Mouse (Mus musculus) hindbrain, embryonic 10.5 days (tissue): Measurements from ENCODE around the gene Dennd5a. TPM values are rescaled to one million over a fixed set of nuclear protein-coding genes. Genes with fewer than 3 reads are reported as not detected.
"Not testable (repeated sequence)": the region's sequence is repeated elsewhere in the genome, so short reads cannot be mapped to it uniquely, and the experiment has no call there.

ENCODE experiments used
- DNase-seq: peaks from one replicate; pipeline ENCODE4 v3.0.0-alpha.2; 2017; ENCODE audit warnings: low spot score
- H3K27ac ChIP-seq: fragments of 300-500 bp; sonication (generic); 2 replicates; pipeline ENCODE4 v1.5.1; 2016; ENCODE audit warnings: mild to moderate bottlenecking, moderate library complexity
- H3K27me3 ChIP-seq: fragments of 300-500 bp; sonication (generic); 2 replicates; pipeline ENCODE4 v1.6.1; 2016; ENCODE audit warnings: mild to moderate bottlenecking; ENCODE audit not compliant: poor library complexity, insufficient read depth, severe bottlenecking
- H3K36me3 ChIP-seq: fragments of 300-500 bp; sonication (generic); 2 replicates; pipeline ENCODE4 v1.6.1; 2016; ENCODE audit warnings: mild to moderate bottlenecking, moderate library complexity
- H3K4me1 ChIP-seq: fragments of 300-500 bp; sonication (generic); replicated peaks from 2 replicates; pipeline ENCODE4 v1.6.1; 2016; ENCODE audit warnings: mild to moderate bottlenecking
- H3K4me3 ChIP-seq: fragments of 300-500 bp; sonication (generic); 2 replicates; pipeline ENCODE4 v1.5.1; 2016; ENCODE audit warnings: mild to moderate bottlenecking, moderate library complexity
- H3K9me3 ChIP-seq: fragments of 300-500 bp; sonication (generic); 2 replicates; pipeline ENCODE4 v1.6.1; 2016; ENCODE audit warnings: mild to moderate bottlenecking, moderate library complexity
- WGBS: fragments of 180-500 bp; shearing (Covaris S2); methylation state at CpG from one replicate; pipeline ENCODE4 v1.1.7; 2016; 5-methylcytosine and 5-hydroxymethylcytosine counted together
- polyA plus RNA-seq: library from polyadenylated mRNA; unstranded; fragments of >200 nt; fragmentation: Nextera tagmentation; extraction: Ambion mirVana; gene quantifications from 2 replicates; pipeline ENCODE4 v1.2.1, GENCODE M21; 2016

Dennd5a gene
- polyA plus RNA-seq, 1 experiment from 2014 or later: 28.8 TPM

DNA sequence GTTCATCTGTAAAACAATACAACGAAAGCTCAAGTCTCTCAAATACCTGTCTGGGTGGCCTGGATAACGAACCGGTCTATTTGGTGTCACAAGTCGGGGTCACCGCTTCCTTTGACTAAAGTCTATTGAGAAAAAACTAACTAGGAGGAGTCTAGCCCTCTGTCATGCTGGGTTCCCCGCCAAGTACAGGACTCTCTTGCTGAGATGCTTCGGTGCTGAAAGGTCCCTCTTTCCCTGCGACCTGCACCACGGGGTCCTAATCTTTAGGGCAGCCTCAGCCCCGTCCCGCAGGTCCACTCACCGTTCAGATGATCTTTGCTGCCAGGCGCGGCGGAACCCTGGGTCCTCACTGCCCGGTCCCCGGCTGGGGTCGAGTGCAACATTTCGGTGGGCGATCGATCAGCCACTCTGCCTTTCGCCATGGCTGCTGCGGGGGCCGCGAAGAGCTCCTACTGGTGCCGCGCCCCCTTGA lies 25.4 kb upstream of the Dennd5a start:
- peaks cover 28% of the 10 kb centered on the region for H3K36me3 ChIP-seq
- no peak for DNase-seq
- peak overlapping the region; percentile 89 for H3K27ac ChIP-seq
- under 1% methylated on average over 27 of the region's 27 CpGs for WGBS
- no peaks in the 10 kb centered on the region for H3K27me3 ChIP-seq
- no peaks in the 10 kb centered on the region for H3K9me3 ChIP-seq
- H3K4me3 ChIP-seq: peak overlapping the region; percentile 76
- peaks cover 15% of the 10 kb centered on the region for H3K4me1 ChIP-seq

- Histone ChIP-seq H3K36me3 (peaks cover 39% of the 10 kb centered on the region), H3K4me3 (peak overlapping the region; percentile 76; the same call in 1 of the 2 replicates), H3K4me1 (peaks cover 15% of the 10 kb centered on the region)
- H3K27me3 ChIP-seq, DNase-seq, H3K27ac ChIP-seq, H3K9me3 ChIP-seq: not testable (repeated sequence)
- WGBS: 81% methylated on average over 5 of the region's 5 CpGs
Observed at GRCm38 (mm10) chr7:109984608-109985007, 24.3 kb upstream of the Dennd5a start.

DNA sequence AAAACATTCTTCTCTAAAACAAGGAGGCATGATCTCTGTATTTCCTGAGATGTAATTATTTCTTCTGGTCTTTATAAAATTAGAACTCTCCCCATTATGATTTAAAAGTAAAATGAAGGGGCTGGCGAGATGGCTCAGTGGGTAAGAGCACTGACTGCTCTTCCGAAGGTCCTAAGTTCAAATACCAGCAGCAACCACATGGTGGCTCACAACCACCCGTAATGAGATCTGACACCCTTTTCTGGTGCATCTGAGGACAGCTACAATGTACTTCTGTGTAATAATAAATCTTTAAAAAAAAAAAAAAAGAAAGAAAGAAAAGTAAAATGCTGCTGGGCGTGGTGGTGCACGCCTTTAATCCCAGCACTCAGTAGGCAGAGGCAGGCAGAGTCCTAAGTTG lies 16.9 kb upstream of the Dennd5a start:
- H3K4me3 ChIP-seq, H3K4me1 ChIP-seq, H3K9me3 ChIP-seq, H3K27ac ChIP-seq, DNase-seq, H3K27me3 ChIP-seq: not testable (repeated sequence)
- WGBS: 71% methylated on average over 5 of the region's 5 CpGs
- peaks cover 77% of the 10 kb centered on the region for H3K36me3 ChIP-seq

- peaks cover 68% of the 10 kb centered on the region for H3K36me3 ChIP-seq
- H3K27me3 ChIP-seq: no peaks in the 10 kb centered on the region
- no peaks in the 10 kb centered on the region for H3K4me1 ChIP-seq
- no peaks in the 10 kb centered on the region for H3K9me3 ChIP-seq
- 93% methylated on average over 6 of the region's 6 CpGs for WGBS
- no peak overlapping the region for H3K27ac ChIP-seq
- DNase-seq: no peak
- H3K4me3 ChIP-seq: no peak overlapping the region
Observed at GRCm38 (mm10) chr7:109975966-109976715, 15.9 kb upstream of the Dennd5a start.

DNA sequence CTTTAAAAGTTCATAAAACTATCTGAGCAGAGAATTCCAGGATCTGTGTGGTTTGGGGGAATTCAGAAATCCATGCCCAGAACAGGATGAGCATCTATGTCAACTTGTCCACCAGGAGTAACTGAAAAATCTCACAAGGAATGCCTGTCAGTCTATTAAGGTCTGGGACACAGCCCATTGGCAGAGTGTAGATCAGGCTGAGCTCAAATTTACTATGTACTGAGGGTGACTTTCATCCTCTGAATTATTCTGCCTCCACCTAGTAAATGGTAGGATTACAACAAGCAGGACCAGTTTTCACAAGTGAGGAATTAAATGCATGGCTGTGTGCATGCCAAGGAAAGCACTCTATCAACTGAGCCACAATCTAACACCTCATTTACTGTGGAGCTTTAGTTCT lies 9.3 kb upstream of the Dennd5a start:
- peaks cover 16% of the 10 kb centered on the region for H3K4me1 ChIP-seq
- DNase-seq: no peak
- H3K9me3 ChIP-seq: no peaks in the 10 kb centered on the region
- no peak overlapping the region for H3K4me3 ChIP-seq
- H3K27me3 ChIP-seq: no peaks in the 10 kb centered on the region
- H3K36me3 ChIP-seq: peaks cover 12% of the 10 kb centered on the region
- H3K27ac ChIP-seq: no peak overlapping the region

- H3K27ac ChIP-seq: no peak overlapping the region; the same call in 1 of the 2 replicates
- 23% methylated on average over 2 of the region's 2 CpGs for WGBS
- DNase-seq: peak; percentile 22
Observed at GRCm38 (mm10) chr7:109968924-109969450, 8.7 kb upstream of the Dennd5a start.

GRCm38 (mm10) chr7:109967805-109968579 lies 7.7 kb upstream of the Dennd5a start:
- H3K4me3 ChIP-seq: no peak overlapping the region
- WGBS: 79% methylated on average over 11 of the region's 11 CpGs
- no peaks in the 10 kb centered on the region for H3K27me3 ChIP-seq
- H3K4me1 ChIP-seq: peaks cover 16% of the 10 kb centered on the region
- no peak for DNase-seq
- H3K36me3 ChIP-seq: peaks cover 6% of the 10 kb centered on the region
- H3K9me3 ChIP-seq: no peaks in the 10 kb centered on the region
- peak overlapping the region; percentile 40 for H3K27ac ChIP-seq

More at GRCm38 (mm10) chr7:109968924-109969450, 8.7 kb upstream of the Dennd5a start:
- H3K27me3 ChIP-seq: no peaks in the 10 kb centered on the region
- peaks cover 16% of the 10 kb centered on the region for H3K4me1 ChIP-seq
- peaks cover 11% of the 10 kb centered on the region for H3K36me3 ChIP-seq
- H3K9me3 ChIP-seq: no peaks in the 10 kb centered on the region
- no peak overlapping the region for H3K4me3 ChIP-seq

DNA sequence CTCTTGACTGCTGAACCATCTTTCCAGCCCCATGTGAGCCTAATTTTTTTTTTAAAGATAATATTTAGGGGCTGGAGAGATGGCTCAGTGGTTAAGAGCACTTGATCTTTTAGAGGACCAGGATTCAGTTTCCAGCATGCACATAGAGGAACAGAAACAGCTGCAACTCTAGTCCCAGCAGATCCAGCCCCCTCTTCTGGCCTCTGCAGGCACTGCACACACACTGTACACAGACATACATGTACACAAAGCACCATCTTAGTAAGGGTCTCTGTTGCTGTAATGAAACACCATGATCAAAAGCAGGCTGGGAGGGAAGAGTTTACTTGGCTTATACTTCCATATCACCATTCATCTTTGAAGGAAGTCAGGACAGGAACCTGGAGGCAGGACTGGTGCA lies 5.4 kb upstream of the Dennd5a start:
- Histone ChIP-seq H3K9me3 (no peaks in the 10 kb centered on the region), H3K36me3 (no peaks in the 10 kb centered on the region), H3K4me3 (no peak overlapping the region), H3K27me3 (no peaks in the 10 kb centered on the region), H3K27ac (no peak overlapping the region), H3K4me1 (peaks cover 20% of the 10 kb centered on the region)
- no peak for DNase-seq

GRCm38 (mm10) chr7:109963707-109964106 lies 3.4 kb upstream of the Dennd5a start:
- H3K27me3 ChIP-seq: no peaks in the 10 kb centered on the region
- H3K27ac ChIP-seq: no peak overlapping the region
- H3K9me3 ChIP-seq: no peaks in the 10 kb centered on the region
- peaks cover 25% of the 10 kb centered on the region for H3K4me1 ChIP-seq
- H3K36me3 ChIP-seq: no peaks in the 10 kb centered on the region
- no peak overlapping the region for H3K4me3 ChIP-seq
- no peak for DNase-seq
- 94% methylated on average over 4 of the region's 4 CpGs for WGBS

DNA sequence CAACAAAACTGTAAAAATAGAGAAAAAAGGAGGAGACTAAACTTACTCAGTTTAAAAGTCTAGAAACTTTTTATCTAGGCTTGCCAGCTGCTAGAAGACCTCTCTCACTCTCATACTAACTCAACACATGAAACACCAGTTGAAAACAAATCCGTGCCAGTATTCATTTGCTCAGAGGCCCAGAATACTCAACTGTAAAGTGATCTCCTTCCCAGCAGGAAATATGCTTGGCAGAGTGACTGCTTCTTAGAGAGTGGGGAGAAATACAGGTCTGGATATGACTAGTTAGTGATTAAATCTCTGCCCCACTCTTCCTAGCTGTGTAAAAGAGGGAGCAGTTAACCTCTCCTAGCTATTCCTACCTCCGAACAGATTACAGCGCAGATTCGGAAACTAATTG lies 2.3 kb upstream of the Dennd5a start:
- Histone ChIP-seq H3K4me1 (peaks cover 27% of the 10 kb centered on the region), H3K27ac (no peak overlapping the region), H3K36me3 (no peaks in the 10 kb centered on the region), H3K4me3 (no peak overlapping the region), H3K9me3 (no peaks in the 10 kb centered on the region), H3K27me3 (no peaks in the 10 kb centered on the region)
- WGBS: 82% methylated on average over 4 of the region's 4 CpGs
- DNase-seq: no peak

- Histone ChIP-seq H3K36me3 (no peaks in the 10 kb centered on the region), H3K27ac (no peak overlapping the region), H3K4me3 (no peak overlapping the region), H3K9me3 (no peaks in the 10 kb centered on the region), H3K27me3 (no peaks in the 10 kb centered on the region), H3K4me1 (peaks cover 31% of the 10 kb centered on the region)
- WGBS: 84% methylated on average over 2 of the region's 2 CpGs
- no peak for DNase-seq
Observed at GRCm38 (mm10) chr7:109961570-109961969, 1.3 kb upstream of the Dennd5a start.

- H3K4me1 ChIP-seq: peaks cover 31% of the 10 kb centered on the region
- H3K9me3 ChIP-seq: no peaks in the 10 kb centered on the region
- DNase-seq: no peak
- 8% methylated on average over 13 of the region's 13 CpGs for WGBS
- H3K27me3 ChIP-seq: no peaks in the 10 kb centered on the region
- no peaks in the 10 kb centered on the region for H3K36me3 ChIP-seq
- peak overlapping the region; percentile 97 for H3K27ac ChIP-seq
- peak overlapping the region; percentile 91 for H3K4me3 ChIP-seq
Observed at GRCm38 (mm10) chr7:109960613-109961154, 414 bp upstream of the Dennd5a start.
